Mouse (Mus musculus): ENCODE results near the gene Dscam.
A peak's percentile ranks its signal among the peaks of the same experiment; 100 is the strongest.

The Dscam gene

GRCm38 (mm10) chr16:96767985-96768384, 402.6 kb downstream of the Dscam start:
- DNase-seq (ENCODE audit: low spot score in 2 of 2), result no peak

- DNase-seq (ENCODE audit: low spot score in 2 of 2), result no peak
Observed at GRCm38 (mm10) chr16:96767508-96767907, 403.0 kb downstream of the Dscam start.

- no peak for DNase-seq (ENCODE audit: low spot score in 2 of 2)
Observed at GRCm38 (mm10) chr16:96761225-96761624, 409.3 kb downstream of the Dscam start.

GRCm38 (mm10) chr16:96759081-96759603, 411.4 kb downstream of the Dscam start:
- no peak for DNase-seq (ENCODE audit: low spot score in 2 of 2)

- DNase-seq (ENCODE audit: low spot score in 2 of 2), result no peak
Observed at GRCm38 (mm10) chr16:96758381-96758780, 412.2 kb downstream of the Dscam start.

GRCm38 (mm10) chr16:96757588-96758313, 412.8 kb downstream of the Dscam start:
- no peak for DNase-seq (ENCODE audit: low spot score in 2 of 2)

GRCm38 (mm10) chr16:96756994-96757393, 413.6 kb downstream of the Dscam start:
- no peak for DNase-seq (ENCODE audit: low spot score in 2 of 2)

- DNase-seq (ENCODE audit: low spot score in 2 of 2), result peak in 1 of 2 experiments; percentile 37
Observed at GRCm38 (mm10) chr16:96754971-96755504, 415.5 kb downstream of the Dscam start.

- DNase-seq (ENCODE audit: low spot score in 2 of 2), result no peak
Observed at GRCm38 (mm10) chr16:96754381-96754780, 416.2 kb downstream of the Dscam start.

GRCm38 (mm10) chr16:96753781-96754173, 416.8 kb downstream of the Dscam start:
- peak; percentile 77 to 83 for DNase-seq (ENCODE audit: low spot score in 2 of 2)

GRCm38 (mm10) chr16:96753164-96753780, 417.3 kb downstream of the Dscam start:
- no peak for DNase-seq (ENCODE audit: low spot score in 2 of 2)

GRCm38 (mm10) chr16:96742475-96743255, 427.9 kb downstream of the Dscam start:
- no peak for DNase-seq (ENCODE audit: low spot score in 2 of 2)

- DNase-seq (ENCODE audit: low spot score in 2 of 2), result no peak
Observed at GRCm38 (mm10) chr16:96741336-96741735, 429.2 kb downstream of the Dscam start.

GRCm38 (mm10) chr16:96740073-96741055, 430.2 kb downstream of the Dscam start:
- no peak for DNase-seq (ENCODE audit: low spot score in 2 of 2)

GRCm38 (mm10) chr16:96736501-96736900, 434.1 kb downstream of the Dscam start:
- no peak for DNase-seq (ENCODE audit: low spot score in 2 of 2)

- DNase-seq (ENCODE audit: low spot score in 2 of 2), result no peak
Observed at GRCm38 (mm10) chr16:96730881-96731280, 439.7 kb downstream of the Dscam start.

GRCm38 (mm10) chr16:96727836-96728774, 442.4 kb downstream of the Dscam start:
- DNase-seq (ENCODE audit: low spot score in 2 of 2), result peak; percentile 50 to 58

- peak; percentile 56 to 57 for DNase-seq (ENCODE audit: low spot score in 2 of 2)
Observed at GRCm38 (mm10) chr16:96725071-96725724, 445.4 kb downstream of the Dscam start.

- no peak for DNase-seq (ENCODE audit: low spot score in 2 of 2)
Observed at GRCm38 (mm10) chr16:96724591-96724990, 446.0 kb downstream of the Dscam start.

Measured in right cerebral cortex, postnatal 10 days (tissue).